Mouse (Mus musculus) layer of hippocampus, adult 8-10 months (tissue): ENCODE data around the gene Polr3e. TPM values are rescaled to one million over a fixed set of nuclear protein-coding genes. Genes with fewer than 3 reads are reported as not detected.

Source experiments
- DNase-seq, 2 experiments: peaks; one replicate each; pipeline ENCODE4 v3.0.0; 2022; ENCODE audit warnings: low spot score in 2 of 2
- total RNA-seq, 4 experiments: library from RNA; stranded (reverse); gene quantifications; 2 replicates each; pipeline ENCODE4 v1.2.4; 2022

The Polr3e gene
- total RNA-seq, 4 experiments from 2014 or later: 26.5 to 30.1 (median 29.6) TPM

GRCm38 (mm10) chr7:120974001-120974400 lies 56.5 kb downstream of the Polr3e start:
- DNase-seq: no peak

GRCm38 (mm10) chr7:120977063-120977462 lies 59.5 kb downstream of the Polr3e start:
- DNase-seq: no peak

GRCm38 (mm10) chr7:120980041-120980440 lies 62.5 kb downstream of the Polr3e start:
- no peak for DNase-seq

GRCm38 (mm10) chr7:120980931-120981924 lies 63.7 kb downstream of the Polr3e start:
- DNase-seq: peak in 1 of 2 experiments; percentile 12

GRCm38 (mm10) chr7:120982200-120982841 lies 64.8 kb downstream of the Polr3e start, which contains the start of the genes Cdr2 and Mfsd13b:
Gene Cdr2, minus strand, starts transcription at chr7:120982312.
Gene Mfsd13b, plus strand, starts transcription at chr7:120982509.
- peak; percentile 95 for DNase-seq

- no peak for DNase-seq
Observed at GRCm38 (mm10) chr7:120982968-120983367, 65.4 kb downstream of the Polr3e start.

- peak in 1 of 2 experiments; percentile 22 for DNase-seq
Observed at GRCm38 (mm10) chr7:120991191-120991590, 73.6 kb downstream of the Polr3e start.

Other genes with a start within 250 kb of the Polr3e start
- under 1 TPM in 1 of 4 experiments, not detected in 3; 0.31 TPM for gene Pdzd9, start 247.4 kb upstream of the Polr3e start, total RNA-seq
- gene Mosmo, start 240.1 kb upstream of the Polr3e start, total RNA-seq: 10 to 100 TPM; 76.4 to 84.5 (median 78.2) TPM
- 10 to 100 TPM; 15.7 to 19.1 (median 17.9) TPM for gene Vwa3a, start 178.4 kb upstream of the Polr3e start, total RNA-seq
- gene Gm5737, start 105.4 kb upstream of the Polr3e start, total RNA-seq: under 1 TPM in 1 of 4 experiments, not detected in 3; 0.33 TPM
- 10 to 100 TPM; 28.4 to 35.9 (median 32.0) TPM for gene Eef2k, start 74.9 kb upstream of the Polr3e start, total RNA-seq
- gene Cdr2, start 64.6 kb downstream of the Polr3e start, total RNA-seq: 1 to 10 TPM; 4.7 to 6.9 (median 4.9) TPM
- gene Mfsd13b, start 64.8 kb downstream of the Polr3e start, total RNA-seq: 1 to 10 TPM in 2 of 4 experiments, under 1 TPM in 2; 0.92 to 3.2 (median 1.4) TPM
- gene Mettl9, start 116.7 kb downstream of the Polr3e start, total RNA-seq: 10 to 100 TPM; 75.9 to 92.0 (median 87.8) TPM
- gene Igsf6, start 156.8 kb downstream of the Polr3e start, total RNA-seq: 1 to 10 TPM in 2 of 4 experiments, under 1 TPM in 2; 0.28 to 2.8 (median 0.99) TPM
- under 1 TPM; 0.19 to 0.51 (median 0.32) TPM for gene Otoa, start 163.9 kb downstream of the Polr3e start, total RNA-seq